Mouse (Mus musculus) cerebellum, postnatal 25 days (tissue): ENCODE data around the gene Fam83f.

Experiments used
- DNase-seq, 2 experiments: peaks; one replicate each; pipeline ENCODE4 v3.0.0; 2021; ENCODE audit warnings: mixed read lengths in 2 of 2

Fam83f gene

GRCm38 (mm10) chr15:80744667-80745422, 73.2 kb downstream of the Fam83f start:
- DNase-seq: no peak

DNA sequence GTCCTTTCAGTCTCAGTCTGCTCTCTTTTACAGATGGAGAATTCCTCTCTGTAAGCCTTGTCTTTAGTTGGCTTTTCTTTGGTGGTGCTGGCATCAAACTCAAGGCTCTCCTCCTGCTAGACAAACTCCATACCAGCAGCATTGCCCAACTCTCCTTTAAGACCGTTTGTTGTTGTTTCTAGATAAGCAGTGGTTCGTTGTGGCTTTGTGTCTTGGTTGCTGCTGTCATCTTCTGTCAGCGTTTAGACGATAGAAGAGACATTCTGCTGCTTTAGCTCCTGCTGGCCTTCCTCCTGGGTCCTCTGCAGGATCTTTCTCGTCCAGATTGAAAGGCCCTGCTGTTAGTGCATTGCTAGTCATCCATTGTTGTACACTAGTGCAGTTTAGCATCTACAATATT, 77.3 kb downstream of the Fam83f start:
- DNase-seq: no peak
